Mouse (Mus musculus): ENCODE measurements around the gene Pitpnm2. TPM values are rescaled to one million over a fixed set of nuclear protein-coding genes. Genes with fewer than 3 reads are reported as not detected.

Pitpnm2 gene
- polyA plus RNA-seq, 1 experiment from 2014 or later = 1.9 TPM

DNA sequence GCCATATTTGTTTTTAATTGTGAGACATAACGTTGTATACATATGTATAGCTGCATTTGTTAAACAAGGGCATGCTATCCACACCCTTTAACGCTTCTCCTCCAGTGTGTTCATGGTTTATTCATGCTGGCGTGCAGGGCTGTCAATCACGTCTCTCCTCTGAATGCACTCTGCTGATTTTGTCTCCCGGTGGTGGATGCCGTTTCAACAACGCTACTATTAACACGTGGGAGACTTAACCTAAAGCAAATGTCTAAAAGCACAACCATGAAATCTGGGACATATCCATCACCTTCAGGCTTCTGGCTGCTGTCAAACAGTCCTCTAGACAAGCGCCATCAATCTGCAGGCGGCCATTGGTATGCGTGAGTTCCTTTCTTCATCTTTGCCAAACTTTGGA lies 20.1 kb upstream of the Pitpnm2 start:
- Histone ChIP-seq H3K4me1 (ENCODE audit: control insufficient read depth, low read depth, low read length) (no peaks in the 10 kb centered on the region), H3K4me2 (ENCODE audit: low read depth, low read length) (no peak overlapping the region), H3K4me3 (ENCODE audit: low read depth, low read length) (no peak overlapping the region), H3K36me3 (ENCODE audit: control insufficient read depth, insufficient read depth) (peaks cover 7% of the 10 kb centered on the region), H3K27me3 (ENCODE audit: control insufficient read depth, insufficient read depth, low read depth, low read length) (no peaks in the 10 kb centered on the region), H3K9me3 (replicated peaks; ENCODE audit: control insufficient read depth, low read length) (no peaks in the 10 kb centered on the region), H3K9ac (ENCODE audit: low read depth, low read length) (no peak overlapping the region), H3K27ac (ENCODE audit: low read length) (no peak overlapping the region)
- 84% methylated on average over 11 of the region's 11 CpGs for WGBS (ENCODE audit: insufficient replicate concordance)
- no peak for ATAC-seq (ENCODE audit: low read depth)

DNA sequence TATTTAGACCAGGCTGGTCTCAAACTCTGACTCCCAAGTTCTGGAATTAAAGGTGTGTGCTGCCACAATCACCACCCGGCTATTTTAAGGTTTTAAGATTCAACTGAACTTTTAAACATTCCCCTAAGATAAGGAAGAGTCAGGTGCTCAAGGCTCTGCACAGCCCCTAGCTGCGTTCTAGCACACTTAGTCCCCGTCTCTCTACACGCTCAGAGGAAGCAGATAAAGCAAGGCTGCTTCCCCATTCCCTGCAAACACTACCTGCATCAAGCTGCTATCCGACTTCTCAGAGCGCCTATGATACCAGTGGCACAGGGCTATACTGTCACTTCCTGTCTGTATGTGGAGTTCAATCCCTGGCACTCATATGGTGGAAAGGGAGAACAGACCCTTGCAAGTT lies 18.1 kb upstream of the Pitpnm2 start:
- H3K4me2 ChIP-seq (ENCODE audit: low read depth, low read length) = no peak overlapping the region
- H3K9ac ChIP-seq (ENCODE audit: low read depth, low read length) = no peak overlapping the region
- peaks cover 7% of the 10 kb centered on the region for H3K36me3 ChIP-seq (ENCODE audit: control insufficient read depth, insufficient read depth)
- ATAC-seq (ENCODE audit: low read depth) = no peak
- 25% methylated on average over 6 of the region's 6 CpGs for WGBS (ENCODE audit: insufficient replicate concordance)
- no peaks in the 10 kb centered on the region for H3K4me1 ChIP-seq (ENCODE audit: control insufficient read depth, low read depth, low read length)
- no peaks in the 10 kb centered on the region for H3K9me3 ChIP-seq (replicated peaks; ENCODE audit: control insufficient read depth, low read length)
- H3K27ac ChIP-seq (ENCODE audit: low read length) = no peak overlapping the region
- no peak overlapping the region for H3K4me3 ChIP-seq (ENCODE audit: low read depth, low read length)
- no peaks in the 10 kb centered on the region for H3K27me3 ChIP-seq (ENCODE audit: control insufficient read depth, insufficient read depth, low read depth, low read length)

DNA sequence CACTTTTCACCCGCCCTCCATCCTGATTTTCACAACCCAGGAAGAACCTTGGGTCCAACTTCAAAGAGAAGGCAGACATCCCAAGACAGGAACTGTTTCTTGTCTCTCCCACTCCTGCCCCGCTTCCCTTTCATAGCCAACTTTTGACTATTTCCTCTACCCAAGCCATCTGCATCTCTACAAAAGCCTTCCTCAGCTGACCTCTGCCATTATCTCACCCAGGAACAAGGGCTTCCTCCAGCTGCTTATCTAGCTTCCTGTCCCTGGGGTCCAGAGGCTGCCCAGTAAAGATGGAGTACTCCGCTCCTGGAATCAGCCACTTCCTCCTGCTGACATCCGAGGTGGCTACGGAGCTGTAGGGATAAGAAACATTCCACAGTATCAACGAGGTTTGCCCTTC lies 17.3 kb upstream of the Pitpnm2 start:
- no peak overlapping the region for H3K4me2 ChIP-seq (ENCODE audit: low read depth, low read length)
- no peak overlapping the region for H3K9ac ChIP-seq (ENCODE audit: low read depth, low read length)
- H3K27ac ChIP-seq (ENCODE audit: low read length) = no peak overlapping the region
- WGBS (ENCODE audit: insufficient replicate concordance) = 25% methylated on average over 6 of the region's 6 CpGs
- no peak overlapping the region for H3K4me3 ChIP-seq (ENCODE audit: low read depth, low read length)
- H3K9me3 ChIP-seq (replicated peaks; ENCODE audit: control insufficient read depth, low read length) = no peaks in the 10 kb centered on the region
- ATAC-seq (ENCODE audit: low read depth) = peak; percentile 11; the same call in 1 of the 2 replicates
- H3K36me3 ChIP-seq (ENCODE audit: control insufficient read depth, insufficient read depth) = peaks cover 7% of the 10 kb centered on the region
- H3K27me3 ChIP-seq (ENCODE audit: control insufficient read depth, insufficient read depth, low read depth, low read length) = no peaks in the 10 kb centered on the region
- H3K4me1 ChIP-seq (ENCODE audit: control insufficient read depth, low read depth, low read length) = no peaks in the 10 kb centered on the region

DNA sequence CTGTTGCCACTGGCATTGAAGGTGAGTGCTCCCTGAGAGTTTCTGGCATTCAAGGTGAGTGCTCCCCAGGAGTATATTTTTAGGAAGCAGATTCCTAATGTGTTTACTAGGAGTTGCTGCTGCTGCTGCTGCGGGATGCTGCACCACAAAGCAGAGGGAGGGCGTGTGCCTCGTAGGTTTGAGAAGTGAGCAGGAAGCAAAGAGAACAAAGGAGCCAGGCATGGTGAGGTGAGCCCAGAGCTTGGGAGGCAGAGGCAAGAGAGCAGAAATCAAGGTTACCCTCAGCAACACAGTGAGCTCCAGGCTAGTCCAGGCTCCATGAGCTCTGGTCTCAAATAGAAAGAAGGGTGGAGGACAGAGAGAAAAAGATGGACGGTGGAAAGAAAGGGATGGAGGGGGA lies 13.7 kb upstream of the Pitpnm2 start:
- 77% methylated on average over 4 of the region's 4 CpGs for WGBS (ENCODE audit: insufficient replicate concordance)
- H3K4me3 ChIP-seq (ENCODE audit: low read depth, low read length) = no peak overlapping the region
- ATAC-seq (ENCODE audit: low read depth) = no peak
- H3K4me1 ChIP-seq (ENCODE audit: control insufficient read depth, low read depth, low read length) = no peaks in the 10 kb centered on the region
- H3K27me3 ChIP-seq (ENCODE audit: control insufficient read depth, insufficient read depth, low read depth, low read length) = no peaks in the 10 kb centered on the region
- no peak overlapping the region for H3K9ac ChIP-seq (ENCODE audit: low read depth, low read length)
- no peak overlapping the region for H3K4me2 ChIP-seq (ENCODE audit: low read depth, low read length)
- H3K27ac ChIP-seq (ENCODE audit: low read length) = no peak overlapping the region
- no peaks in the 10 kb centered on the region for H3K9me3 ChIP-seq (replicated peaks; ENCODE audit: control insufficient read depth, low read length)
- peaks cover 10% of the 10 kb centered on the region for H3K36me3 ChIP-seq (ENCODE audit: control insufficient read depth, insufficient read depth)

DNA sequence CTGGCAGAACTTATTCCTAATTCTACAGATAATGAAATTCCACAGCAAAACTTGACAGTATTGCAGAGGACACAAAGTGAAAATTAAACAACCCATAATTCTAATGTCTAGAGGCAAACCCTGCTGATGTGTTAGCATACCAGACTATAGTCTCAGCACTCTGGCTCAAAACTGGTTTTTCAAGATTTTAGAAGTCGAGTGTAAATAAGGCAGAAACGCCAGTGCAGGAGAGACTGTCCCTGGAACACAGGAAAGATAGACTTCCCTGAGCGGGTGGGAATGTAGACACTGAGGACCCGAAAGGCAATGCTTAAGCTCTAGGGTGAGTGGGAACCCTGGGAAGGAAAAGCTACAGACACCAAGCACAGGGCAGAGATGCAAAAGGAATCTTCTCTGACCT lies 12.5 kb upstream of the Pitpnm2 start:
- no peaks in the 10 kb centered on the region for H3K27me3 ChIP-seq (ENCODE audit: control insufficient read depth, insufficient read depth, low read depth, low read length)
- ATAC-seq (ENCODE audit: low read depth) = no peak
- H3K4me2 ChIP-seq (ENCODE audit: low read depth, low read length) = no peak overlapping the region
- no peak overlapping the region for H3K9ac ChIP-seq (ENCODE audit: low read depth, low read length)
- no peaks in the 10 kb centered on the region for H3K4me1 ChIP-seq (ENCODE audit: control insufficient read depth, low read depth, low read length)
- no peak overlapping the region for H3K27ac ChIP-seq (ENCODE audit: low read length)
- peaks cover 16% of the 10 kb centered on the region for H3K36me3 ChIP-seq (ENCODE audit: control insufficient read depth, insufficient read depth)
- no peaks in the 10 kb centered on the region for H3K9me3 ChIP-seq (replicated peaks; ENCODE audit: control insufficient read depth, low read length)
- H3K4me3 ChIP-seq (ENCODE audit: low read depth, low read length) = no peak overlapping the region
- WGBS (ENCODE audit: insufficient replicate concordance) = 76% methylated on average over 4 of the region's 4 CpGs

DNA sequence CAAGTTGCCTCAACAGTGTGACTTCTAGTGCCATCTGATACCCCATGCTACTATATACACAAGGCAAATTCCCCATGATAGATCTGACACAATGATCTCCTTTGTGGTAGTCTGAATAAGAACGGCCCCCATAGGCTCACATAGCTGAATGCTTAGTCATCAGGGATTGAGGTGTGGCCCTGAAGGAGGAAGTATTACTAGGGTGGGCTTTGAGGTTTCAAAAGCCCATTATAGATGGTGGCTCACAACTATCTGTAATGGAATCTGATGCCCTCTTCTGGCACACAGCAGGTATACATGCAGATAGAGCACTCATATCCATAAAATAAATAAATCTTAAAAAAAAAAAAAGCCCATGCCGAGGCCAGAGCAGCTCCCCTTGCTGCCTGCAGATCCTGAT lies 9.6 kb upstream of the Pitpnm2 start:
- Histone ChIP-seq H3K4me3 (ENCODE audit: low read depth, low read length) (no peak overlapping the region), H3K27ac (ENCODE audit: low read length) (no peak overlapping the region), H3K4me2 (ENCODE audit: low read depth, low read length) (no peak overlapping the region), H3K36me3 (ENCODE audit: control insufficient read depth, insufficient read depth) (peaks cover 19% of the 10 kb centered on the region), H3K27me3 (ENCODE audit: control insufficient read depth, insufficient read depth, low read depth, low read length) (no peaks in the 10 kb centered on the region), H3K9me3 (replicated peaks; ENCODE audit: control insufficient read depth, low read length) (no peaks in the 10 kb centered on the region), H3K9ac (ENCODE audit: low read depth, low read length) (no peak overlapping the region), H3K4me1 (ENCODE audit: control insufficient read depth, low read depth, low read length) (no peaks in the 10 kb centered on the region)
- ATAC-seq (ENCODE audit: low read depth) = no peak
- WGBS (ENCODE audit: insufficient replicate concordance) = 53% methylated on average over 2 of the region's 2 CpGs

DNA sequence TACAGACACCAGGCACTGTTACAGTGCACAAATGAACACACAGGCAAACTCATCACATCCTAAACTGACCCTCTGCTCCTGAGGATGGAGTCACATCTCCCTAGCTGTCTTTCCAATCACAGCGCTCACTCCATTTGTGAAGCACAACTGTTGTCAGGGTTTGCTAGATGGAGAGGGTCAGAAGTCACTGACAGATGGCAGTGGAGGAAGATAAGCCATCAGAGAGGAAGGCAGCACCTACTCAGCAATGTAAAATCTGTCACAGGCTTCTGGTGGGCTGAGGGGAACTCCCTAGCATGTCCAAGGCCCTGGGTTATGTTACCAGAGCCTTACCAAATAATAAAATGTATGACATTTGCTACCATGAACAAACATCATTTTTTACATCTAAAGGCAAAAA lies 8.5 kb upstream of the Pitpnm2 start:
- peaks cover 19% of the 10 kb centered on the region for H3K36me3 ChIP-seq (ENCODE audit: control insufficient read depth, insufficient read depth)
- WGBS (ENCODE audit: insufficient replicate concordance) = 90% methylated on average over 1 of the region's 1 CpGs
- no peak overlapping the region for H3K4me2 ChIP-seq (ENCODE audit: low read depth, low read length)
- H3K4me1 ChIP-seq (ENCODE audit: control insufficient read depth, low read depth, low read length) = no peaks in the 10 kb centered on the region
- no peaks in the 10 kb centered on the region for H3K27me3 ChIP-seq (ENCODE audit: control insufficient read depth, insufficient read depth, low read depth, low read length)
- ATAC-seq (ENCODE audit: low read depth) = no peak
- H3K9me3 ChIP-seq (replicated peaks; ENCODE audit: control insufficient read depth, low read length) = no peaks in the 10 kb centered on the region
- H3K4me3 ChIP-seq (ENCODE audit: low read depth, low read length) = no peak overlapping the region
- no peak overlapping the region for H3K9ac ChIP-seq (ENCODE audit: low read depth, low read length)
- H3K27ac ChIP-seq (ENCODE audit: low read length) = no peak overlapping the region

DNA sequence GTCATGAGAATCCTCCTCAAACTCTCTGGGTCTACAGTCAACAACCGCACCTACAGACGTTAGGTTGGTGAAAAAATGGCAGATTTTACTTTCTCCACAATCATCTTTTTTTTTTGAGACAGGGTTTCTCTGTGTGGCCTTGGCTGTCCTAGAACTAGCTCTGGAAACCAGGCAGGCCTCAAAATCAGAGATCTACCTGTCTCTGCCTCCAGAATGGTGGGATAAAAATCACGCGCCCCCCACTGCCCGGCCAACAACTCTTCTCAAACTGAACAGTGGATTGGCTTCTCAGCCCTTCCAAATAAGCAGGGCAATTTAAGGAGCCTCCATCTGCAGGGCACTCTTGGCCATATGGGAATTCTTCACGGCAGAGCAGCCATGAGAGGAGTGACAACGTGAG lies 5.6 kb upstream of the Pitpnm2 start:
- Histone ChIP-seq H3K9ac (ENCODE audit: low read depth, low read length) (no peak overlapping the region), H3K4me1 (ENCODE audit: control insufficient read depth, low read depth, low read length) (no peaks in the 10 kb centered on the region; the same call in 1 of the 2 replicates), H3K27ac (ENCODE audit: low read length) (no peak overlapping the region), H3K4me2 (ENCODE audit: low read depth, low read length) (no peak overlapping the region), H3K9me3 (replicated peaks; ENCODE audit: control insufficient read depth, low read length) (no peaks in the 10 kb centered on the region), H3K27me3 (ENCODE audit: control insufficient read depth, insufficient read depth, low read depth, low read length) (no peaks in the 10 kb centered on the region), H3K4me3 (ENCODE audit: low read depth, low read length) (no peak overlapping the region), H3K36me3 (ENCODE audit: control insufficient read depth, insufficient read depth) (peaks cover 19% of the 10 kb centered on the region)
- 84% methylated on average over 7 of the region's 7 CpGs for WGBS (ENCODE audit: insufficient replicate concordance)
- no peak for ATAC-seq (ENCODE audit: low read depth)

DNA sequence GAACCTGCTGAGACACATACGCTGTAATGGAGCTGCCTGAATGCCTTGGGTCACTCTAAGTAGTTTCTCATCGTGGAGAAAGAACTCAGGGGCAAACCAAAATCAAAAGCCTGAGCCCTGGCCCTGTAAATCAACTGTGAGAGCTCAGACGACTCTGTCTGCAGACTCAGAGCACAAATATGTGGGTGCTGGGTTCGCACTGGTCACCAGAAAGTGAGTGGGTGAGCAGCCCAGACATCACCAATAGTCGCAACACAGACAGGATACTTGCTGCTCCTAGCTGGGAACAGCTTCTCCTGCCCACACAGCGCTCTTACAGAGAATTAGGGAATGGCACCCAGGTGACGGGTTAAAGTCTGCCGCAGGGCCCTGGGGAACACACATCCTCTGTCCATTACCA lies 4.0 kb upstream of the Pitpnm2 start:
- H3K4me1 ChIP-seq (ENCODE audit: control insufficient read depth, low read depth, low read length) = peaks cover 5% of the 10 kb centered on the region

More for the DNA sequence above, 4.0 kb upstream of the Pitpnm2 start:
- H3K27me3 ChIP-seq (ENCODE audit: control insufficient read depth, insufficient read depth, low read depth, low read length) = no peaks in the 10 kb centered on the region
- no peaks in the 10 kb centered on the region for H3K9me3 ChIP-seq (replicated peaks; ENCODE audit: control insufficient read depth, low read length)
- WGBS (ENCODE audit: insufficient replicate concordance) = 85% methylated on average over 8 of the region's 8 CpGs
- no peak overlapping the region for H3K4me3 ChIP-seq (ENCODE audit: low read depth, low read length)
- no peak overlapping the region for H3K9ac ChIP-seq (ENCODE audit: low read depth, low read length)
- no peak overlapping the region for H3K4me2 ChIP-seq (ENCODE audit: low read depth, low read length)
- ATAC-seq (ENCODE audit: low read depth) = no peak
- H3K27ac ChIP-seq (ENCODE audit: low read length) = no peak overlapping the region
- peaks cover 12% of the 10 kb centered on the region for H3K36me3 ChIP-seq (ENCODE audit: control insufficient read depth, insufficient read depth)

Data from liver, embryonic 16.5 days (tissue).